Mouse (Mus musculus) spleen, embryonic (tissue): Measurements from ENCODE around the gene Actr5.

Experiments
- CTCF ChIA-PET: fragments of 350-600 bp; sonication (Branson Sonifier 250); formaldehyde crosslinking; loops from one replicate; lab custom pipeline; 2022; lab: Charles Lee

Gene Actr5

DNA sequence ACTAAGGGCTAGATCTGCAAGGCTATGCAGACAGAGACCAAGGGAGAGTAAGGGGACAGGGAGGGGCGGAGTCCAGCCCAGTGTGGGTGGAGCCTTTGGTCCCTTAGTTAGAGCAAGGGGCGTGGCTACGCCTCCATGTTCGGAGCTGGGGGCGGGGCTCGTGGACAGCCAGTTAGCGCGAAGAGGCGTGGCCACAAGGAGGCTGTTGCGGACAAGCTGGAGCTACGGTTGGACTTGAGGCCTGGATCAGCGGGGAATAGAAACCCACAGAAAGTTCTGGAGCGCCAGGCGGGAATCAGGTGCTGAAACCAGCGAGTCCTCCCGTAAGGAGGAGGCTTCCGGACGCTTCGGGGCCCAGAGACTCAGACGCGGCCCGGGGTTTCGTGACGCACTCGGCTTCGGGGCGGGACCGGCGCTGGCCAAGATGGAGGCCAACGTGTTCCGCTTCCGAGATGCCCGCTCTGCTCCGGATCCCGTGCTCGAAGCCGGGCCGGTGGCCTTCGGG lies at the start of gene Actr5:
Actr5 (plus strand) TSS at position 171 of the 505 bp plus-strand sequence.
- CTCF ChIA-PET: no interaction called here

DNA sequence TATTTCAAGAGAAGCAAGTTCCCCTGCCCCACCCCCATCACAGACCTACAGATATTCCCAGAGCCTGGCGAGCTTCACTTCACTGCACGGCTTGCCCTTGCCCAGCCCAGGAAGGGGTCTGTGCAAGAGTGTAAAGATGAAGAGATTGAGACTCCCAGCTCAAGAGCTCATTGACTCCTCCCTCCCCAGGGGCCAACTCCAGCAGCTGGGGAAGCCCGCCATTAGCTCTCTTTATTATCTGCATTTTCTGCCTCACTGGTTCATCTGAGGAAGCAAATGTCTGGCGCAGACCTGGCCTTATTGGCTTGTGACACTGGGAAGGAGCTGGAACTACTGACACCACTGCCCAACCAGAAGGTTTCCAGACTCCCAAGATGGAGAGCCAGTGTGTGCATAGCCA lies 44.7 kb upstream of the Actr5 start:
- CTCF ChIA-PET: no interaction called here

DNA sequence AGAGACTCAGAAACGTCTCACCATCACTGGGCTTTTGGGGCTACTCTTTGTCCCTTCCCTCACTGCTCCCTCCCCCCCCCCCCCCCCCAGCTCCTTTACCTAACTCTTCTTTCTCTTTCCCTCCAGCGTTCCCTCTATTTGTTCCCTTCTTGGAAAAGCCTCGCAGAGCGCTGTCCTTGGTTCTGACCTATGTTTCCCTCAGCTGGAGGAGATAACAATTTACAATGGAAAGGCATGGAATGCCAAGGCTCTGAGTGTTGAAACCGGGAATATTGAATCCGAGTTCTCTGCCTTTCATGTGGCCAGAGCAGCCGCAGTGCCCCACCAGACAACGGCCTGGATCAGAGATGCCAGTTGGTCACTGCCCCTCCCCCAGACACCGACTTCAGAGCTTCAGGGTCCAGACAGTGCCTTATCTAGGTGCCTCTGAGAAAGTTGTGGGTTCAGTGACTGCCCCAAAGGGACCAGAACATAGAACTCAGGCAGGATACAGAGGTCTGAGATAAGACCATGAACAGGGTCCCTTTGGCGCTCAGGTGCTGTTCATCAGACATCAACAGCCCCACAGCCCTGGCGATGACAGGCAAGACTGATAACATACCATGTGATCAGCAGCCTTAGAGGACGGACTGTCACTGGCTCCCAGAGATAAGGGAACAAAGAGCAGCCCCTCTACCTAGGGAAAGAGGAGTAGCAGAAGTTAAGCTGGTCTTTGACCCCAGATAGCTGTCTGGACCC lies 39.9 kb upstream of the Actr5 start:
- CTCF ChIA-PET: no interaction called here

DNA sequence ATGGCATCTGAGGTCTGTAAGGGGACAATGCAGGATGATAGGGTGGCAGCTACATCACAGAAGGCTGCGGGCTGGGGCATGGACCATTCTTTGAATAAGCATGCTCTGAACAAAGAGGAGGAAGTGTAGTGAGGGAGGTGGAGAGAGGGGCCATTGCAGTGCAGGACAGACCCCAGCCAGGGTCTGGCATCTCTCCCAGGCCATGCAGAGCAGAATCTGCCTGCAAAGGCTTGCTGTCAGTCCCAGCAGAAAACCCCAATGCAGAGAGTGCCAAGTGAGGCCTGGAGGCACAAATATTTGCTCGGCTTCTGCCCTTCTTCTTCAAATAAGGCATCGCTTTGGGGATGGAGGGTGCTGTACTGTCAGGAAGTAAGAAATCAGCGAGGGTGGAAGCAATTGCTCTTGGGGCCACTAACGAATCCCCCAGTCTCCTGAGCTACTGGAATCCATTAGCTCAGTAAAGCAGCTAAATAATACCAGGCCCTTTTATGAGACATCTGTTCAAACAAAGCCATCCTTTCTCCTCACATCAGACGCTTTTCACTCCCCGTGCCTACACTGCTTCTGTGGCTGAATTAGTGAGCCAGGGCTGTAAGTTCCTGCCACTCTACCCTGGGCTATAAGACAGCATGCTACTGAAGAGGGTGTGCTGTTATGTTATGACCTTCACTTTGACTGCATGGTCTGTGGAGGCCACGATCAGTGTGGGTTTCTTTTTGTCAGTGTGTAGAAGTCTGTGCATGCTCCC lies 36.0 kb upstream of the Actr5 start:
- CTCF ChIA-PET: no interaction called here

DNA sequence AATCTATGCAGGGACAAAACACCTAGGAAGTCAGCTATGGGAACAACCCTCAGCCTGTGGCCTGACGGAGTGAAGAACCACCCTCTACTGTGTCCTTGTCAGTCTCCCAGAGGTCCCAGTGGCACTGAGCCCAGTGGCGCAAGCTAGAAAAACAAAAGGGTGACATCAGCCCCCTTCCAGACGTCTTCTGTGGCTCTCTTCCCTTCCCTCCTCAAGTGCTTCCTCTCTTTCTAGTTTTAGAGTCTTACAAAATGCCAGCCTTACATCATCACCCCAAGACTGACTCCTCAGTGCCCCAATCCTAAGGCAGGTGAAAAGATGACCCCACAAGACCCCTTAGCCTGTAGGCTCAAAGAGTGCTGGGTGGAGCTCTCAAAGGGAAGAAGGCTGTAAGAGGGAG lies 34.2 kb upstream of the Actr5 start:
- CTCF ChIA-PET: no interaction called here

DNA sequence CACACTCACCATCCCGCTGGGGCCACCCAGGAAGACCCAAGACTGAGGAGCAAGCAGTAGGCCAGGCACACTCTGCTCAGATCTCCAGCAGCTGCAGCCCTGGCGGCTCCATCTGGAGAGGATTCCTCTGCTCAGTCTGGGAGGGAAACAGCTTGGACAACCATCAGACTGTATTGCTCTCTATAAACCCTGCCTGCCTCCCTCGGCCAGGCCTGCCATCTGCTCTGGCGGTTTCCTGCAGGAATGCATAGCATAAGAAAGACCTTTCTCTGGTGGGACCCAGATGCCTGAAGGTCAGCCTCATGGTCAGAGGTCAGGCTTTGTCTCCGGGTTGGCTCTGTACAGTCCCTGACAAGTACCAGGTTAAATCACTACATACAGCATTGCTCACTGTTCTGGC lies 33.4 kb upstream of the Actr5 start:
- CTCF ChIA-PET: no interaction called here

DNA sequence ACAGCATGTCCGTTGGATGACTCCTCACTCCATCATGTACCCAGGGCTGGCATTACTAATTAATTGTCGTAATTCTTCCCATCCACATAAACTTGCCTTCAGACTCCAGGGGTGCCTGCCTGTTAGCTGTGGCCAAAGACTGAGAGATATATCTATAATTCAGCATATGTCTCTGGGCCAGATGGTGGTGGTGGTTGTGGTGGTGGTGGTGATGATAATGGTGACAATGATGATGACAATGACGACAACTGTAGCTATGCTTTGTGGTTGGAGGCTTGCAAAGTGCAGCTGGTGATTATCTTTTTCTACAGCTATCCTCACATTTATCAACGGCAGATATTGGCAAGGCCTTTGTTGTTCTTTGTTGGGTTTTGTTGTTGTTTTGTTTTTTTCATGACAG lies 31.3 kb upstream of the Actr5 start:
- CTCF ChIA-PET: no interaction called here

DNA sequence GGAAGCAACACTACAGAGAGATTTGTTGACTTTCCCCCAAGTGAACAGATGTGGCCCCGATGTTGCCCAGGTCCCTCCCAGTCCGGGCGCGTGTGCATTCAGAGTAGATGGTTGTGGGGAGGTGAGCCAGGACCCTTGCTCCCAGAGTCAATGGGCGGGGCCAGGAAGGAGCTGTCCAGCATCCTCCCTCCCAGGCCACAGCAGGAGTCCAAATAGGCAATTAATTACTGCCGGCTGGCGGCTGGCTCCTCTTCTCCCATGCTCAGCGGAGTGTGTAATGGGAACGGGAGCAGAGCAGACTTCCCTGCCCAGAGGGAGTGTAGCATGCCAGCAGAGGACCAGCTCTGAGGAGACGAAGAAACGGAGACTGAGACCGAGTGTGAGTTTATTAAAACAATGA lies 29.6 kb upstream of the Actr5 start:
- CTCF ChIA-PET: no interaction called here

DNA sequence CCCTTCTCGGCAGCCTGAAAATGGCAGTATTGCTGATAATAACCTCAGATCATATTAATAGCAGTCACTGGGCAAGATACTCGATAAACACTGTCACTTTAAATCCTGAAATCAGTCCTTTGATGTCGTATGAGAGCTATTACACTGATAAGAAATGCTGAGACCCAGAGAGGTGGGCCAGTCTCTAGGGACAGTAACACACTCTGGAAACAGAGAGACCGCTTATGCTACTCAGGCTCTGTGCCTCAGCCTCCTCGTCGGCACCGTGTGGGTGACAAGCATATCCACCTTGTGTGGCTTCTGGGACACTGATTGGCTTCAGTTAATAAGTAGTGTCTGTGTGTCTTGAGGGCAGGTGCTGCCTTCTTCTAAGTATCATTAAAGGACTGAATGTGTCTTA lies 29.1 kb upstream of the Actr5 start:
- CTCF ChIA-PET: no interaction called here

DNA sequence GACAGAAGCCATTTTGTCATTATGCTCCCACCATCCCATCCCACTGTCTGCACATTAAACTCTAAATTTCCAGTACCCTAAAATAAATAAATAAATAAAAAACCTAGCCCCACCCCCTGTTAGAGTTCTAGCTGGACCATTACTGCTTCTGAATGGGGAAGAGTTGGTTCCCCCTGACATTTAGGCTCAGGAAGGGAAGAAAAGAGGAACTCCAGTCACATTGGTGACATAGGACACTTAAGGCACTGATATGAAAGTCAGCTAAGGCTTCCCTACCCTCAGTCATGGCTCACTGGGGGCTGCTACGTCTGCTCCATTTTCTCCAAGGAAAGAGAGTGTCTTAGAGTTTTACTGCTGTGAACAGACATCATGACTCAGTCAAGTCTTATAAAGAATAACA lies 27.9 kb upstream of the Actr5 start:
- CTCF ChIA-PET: no interaction called here

DNA sequence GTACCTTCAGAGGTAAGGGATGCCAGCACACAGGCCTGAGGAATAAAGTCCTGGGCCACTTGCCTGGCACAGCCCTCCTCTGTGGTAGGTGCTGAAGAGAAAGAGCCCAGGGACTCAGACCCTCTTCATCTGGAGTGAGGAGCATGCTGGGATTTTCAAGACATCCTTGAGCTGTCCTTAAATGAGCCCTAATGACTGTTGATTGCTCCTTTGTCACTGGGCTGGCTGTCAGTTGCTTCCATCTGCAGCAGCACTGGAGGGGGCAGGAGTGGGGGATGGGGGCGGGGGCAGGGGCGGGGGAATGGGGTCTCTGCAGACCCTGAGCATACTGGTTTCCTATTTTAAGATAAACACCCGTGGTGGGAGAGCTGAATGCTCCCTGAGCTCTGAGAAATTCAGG lies 24.2 kb upstream of the Actr5 start:
- CTCF ChIA-PET: no interaction called here

DNA sequence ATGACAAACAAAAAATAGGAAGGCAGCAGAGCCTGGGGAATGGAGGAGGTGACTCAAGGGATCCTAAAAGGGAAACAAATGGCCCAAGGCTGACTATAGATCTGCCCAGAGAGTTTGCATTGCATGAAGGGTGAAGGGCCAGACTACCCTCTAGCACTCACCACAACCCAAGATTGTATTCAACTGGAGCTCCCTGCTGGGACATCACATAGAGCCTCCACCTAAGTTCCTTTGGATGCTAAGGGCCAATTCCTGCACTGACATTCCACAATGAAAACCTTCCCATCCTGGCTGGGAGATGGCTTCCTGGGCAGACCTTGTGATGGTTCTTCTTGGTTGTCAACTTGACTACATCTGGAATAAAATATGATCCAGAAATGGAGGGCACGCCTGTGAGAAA lies 23.4 kb upstream of the Actr5 start:
- CTCF ChIA-PET: no interaction called here

DNA sequence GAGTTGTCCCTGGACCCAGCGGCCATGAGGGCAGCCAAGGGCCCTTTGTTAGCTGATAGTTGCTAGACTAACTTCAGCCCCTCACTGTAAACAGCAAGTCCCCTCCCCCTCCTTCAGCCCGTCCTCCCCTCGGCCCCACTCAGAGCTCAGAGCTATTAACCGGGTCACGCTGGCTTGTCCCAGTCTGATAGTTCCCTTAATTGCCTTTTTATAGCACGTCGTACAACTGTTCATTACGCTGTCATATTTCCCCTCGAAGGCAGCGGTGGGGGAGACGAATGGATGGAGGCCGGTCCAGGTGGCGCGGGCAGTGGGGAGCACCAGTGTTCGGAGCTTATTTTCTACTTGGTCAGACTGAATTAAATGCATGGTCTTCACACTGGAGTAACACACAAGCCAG lies 22.0 kb upstream of the Actr5 start:
- CTCF ChIA-PET: interaction anchor here (0.7 kb wide), 1 partner anchor 143 kb away, joined by 23 read pairs; no protein-coding TSS in a partner anchor

DNA sequence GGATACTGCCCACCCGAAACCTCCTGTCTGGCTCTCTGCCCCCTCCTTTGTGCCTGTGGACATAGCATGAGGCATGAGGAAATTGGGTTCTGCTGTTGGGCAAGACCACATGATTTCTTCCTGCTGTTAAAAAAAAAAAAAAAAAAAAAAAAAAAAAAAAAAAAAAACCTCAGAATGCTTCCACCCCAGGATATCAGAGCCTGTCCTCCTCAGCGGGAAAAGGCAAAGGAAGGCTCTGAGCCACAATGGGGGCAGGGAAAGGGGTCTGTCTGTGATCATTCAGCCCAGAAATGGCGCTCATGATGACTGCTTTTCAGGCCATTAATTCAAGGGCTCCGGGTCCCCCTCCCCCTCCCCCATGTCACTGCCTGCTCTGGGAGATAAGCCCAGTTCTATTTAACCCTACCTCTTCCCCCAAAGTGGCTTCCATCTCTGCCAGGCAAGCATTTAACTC lies 18.1 kb upstream of the Actr5 start:
- CTCF ChIA-PET: no interaction called here

DNA sequence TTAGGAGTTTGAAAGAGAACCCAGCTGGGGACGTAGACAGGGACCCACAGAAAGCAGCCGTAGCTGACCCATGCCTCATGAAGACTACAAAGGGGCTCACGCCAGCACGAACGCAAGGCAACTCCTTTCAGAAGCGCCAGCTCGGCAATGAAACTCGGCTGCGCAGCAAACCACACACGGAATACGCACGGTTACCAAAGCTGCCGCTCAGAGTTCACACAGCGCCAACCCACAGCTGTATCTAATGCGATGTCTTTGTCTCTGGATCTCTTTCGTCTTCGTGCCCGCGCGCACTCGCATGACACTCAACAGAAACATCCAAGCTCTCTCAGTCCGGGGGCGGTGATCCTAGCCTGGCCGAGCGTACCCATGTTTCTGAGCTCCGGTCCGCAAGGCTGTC lies 15.0 kb upstream of the Actr5 start:
- CTCF ChIA-PET: interaction anchor here (0.5 kb wide), 1 partner anchor 134 kb away, joined by 3 read pairs; no protein-coding TSS in a partner anchor

DNA sequence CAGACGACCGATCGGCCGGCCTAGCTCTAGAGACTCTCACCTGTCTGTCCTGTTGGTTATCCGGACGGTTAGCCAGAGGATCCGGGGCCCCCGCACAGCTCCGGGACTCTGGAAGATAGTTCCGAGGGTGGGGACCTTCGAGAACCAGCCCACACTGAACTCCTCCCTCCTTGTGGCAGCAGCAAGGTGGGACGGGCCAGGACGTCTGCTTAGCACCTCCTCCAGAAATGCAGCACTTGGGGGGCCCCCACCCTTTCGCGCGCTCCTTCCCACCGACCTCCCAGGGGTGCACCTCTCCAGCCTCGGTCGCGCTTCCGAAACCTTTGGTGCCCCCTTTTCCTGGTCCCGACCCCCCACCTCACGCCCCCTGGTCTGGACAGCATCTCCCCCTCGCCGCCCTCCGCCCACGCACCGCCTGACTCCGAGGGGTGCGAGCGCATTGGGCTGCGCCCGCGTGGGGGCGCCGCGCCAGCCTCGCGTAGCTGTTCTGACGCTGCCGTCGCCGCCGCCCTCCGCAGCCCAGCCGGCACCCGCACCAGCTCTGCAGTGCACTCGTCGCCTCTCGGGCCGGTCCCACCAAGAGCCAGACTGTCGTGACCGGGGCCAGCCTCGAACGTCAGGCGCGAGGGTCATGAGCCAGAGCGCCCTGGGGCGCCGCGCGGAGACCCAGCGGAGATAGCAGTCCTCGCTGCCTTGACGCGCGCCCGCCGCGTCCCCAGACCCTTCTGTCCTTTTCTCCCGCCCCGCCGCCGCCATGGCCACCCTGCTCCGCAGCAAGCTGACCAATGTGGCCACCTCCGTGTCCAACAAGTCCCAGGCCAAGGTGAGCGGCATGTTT lies 14.0 kb upstream of the Actr5 start, which contains the start of gene Slc32a1:
Slc32a1 (plus strand) TSS at position 280 of the 838 bp plus-strand sequence.
- CTCF ChIA-PET: no interaction called here

DNA sequence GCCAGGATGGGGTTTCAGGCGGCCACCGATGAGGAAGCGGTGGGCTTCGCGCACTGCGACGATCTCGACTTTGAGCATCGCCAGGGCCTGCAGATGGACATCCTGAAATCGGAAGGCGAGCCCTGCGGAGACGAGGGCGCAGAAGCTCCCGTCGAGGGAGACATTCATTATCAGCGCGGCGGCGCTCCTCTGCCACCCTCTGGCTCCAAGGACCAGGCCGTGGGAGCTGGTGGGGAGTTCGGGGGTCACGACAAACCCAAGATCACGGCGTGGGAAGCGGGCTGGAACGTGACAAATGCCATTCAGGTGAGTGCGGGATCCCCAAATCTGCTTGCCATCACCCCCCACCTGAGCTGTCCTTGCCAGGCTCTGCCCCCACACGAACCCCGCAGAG lies 13.4 kb upstream of the Actr5 start:
- CTCF ChIA-PET: no interaction called here

DNA sequence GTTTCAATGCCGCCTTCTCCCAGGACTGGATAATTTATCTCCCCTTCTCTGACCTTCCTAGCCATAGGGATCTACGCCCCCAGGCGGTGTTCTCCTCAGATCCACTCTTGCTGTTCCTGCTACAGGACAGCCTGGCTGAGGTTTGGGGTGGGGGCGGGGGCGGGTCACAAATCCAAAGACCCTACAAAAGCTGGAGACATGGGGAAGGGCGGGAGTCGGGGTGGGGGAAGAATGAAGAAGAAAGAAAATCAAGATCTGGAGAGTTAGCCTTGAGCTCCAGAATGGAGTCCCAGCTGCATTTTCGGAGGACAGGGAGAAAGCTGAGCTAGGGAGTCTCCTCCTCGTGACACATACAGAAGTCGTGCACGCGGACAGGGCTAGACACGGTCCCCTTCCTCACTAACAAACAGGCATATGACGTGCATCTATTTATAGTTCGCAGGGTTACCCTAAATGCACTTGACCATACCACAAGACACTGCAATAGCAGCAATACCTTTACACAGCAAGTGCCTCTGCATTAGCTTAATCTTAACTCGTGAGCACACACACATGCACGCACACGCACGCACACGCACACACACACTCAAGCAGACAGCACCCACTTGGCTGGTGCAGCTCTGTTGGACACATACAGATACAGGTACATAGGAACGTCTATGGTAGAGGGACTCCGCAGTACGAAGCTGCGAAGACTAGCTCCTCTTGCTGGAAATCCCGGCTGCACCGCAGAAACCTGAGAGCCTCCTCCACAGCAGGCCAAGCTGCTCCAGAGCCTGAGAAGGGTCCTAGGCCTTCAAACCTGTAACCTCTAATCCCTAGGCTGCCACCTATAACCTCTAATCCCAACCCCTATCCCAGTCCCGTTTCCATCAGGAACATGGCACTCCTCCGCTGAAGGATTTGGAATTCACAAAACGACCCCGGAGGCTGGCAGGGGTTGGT lies 12.7 kb upstream of the Actr5 start:
- CTCF ChIA-PET: interaction anchor here (0.6 to 0.7 kb wide), 2 partner anchors 147 to 1620 kb away, joined by 3 to 5 read pairs; partner anchors contain the start of gene Ndrg3

DNA sequence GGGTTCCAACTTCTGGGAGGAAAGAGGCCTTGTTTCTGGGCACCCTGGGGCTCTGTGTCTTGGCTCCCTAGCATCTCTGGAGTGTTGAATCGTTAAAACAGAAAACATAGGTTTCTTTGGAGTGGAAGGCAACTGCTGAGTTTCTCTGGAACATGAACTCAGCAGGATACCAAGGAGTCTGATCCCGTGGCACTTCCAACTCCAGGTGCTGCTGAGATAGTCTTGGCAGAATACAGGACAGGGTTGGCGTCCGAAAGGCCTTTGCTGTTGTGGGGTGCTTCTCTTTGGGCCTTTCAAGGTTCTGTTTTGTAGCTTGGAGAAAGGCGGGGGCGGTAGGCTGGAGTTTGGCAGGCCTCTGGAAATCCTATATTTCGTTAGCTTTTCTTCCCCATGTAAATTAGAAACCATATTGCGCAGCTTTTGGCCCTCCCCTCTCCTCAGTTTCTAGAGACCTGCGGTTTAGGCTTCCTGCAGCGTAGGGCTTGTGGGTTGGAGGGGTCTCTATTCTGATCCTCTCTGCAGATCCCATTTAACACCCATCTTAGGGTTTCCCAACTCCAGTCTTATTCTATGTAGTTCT lies 11.9 kb upstream of the Actr5 start:
- CTCF ChIA-PET: interaction anchor here (0.6 kb wide), 1 partner anchor 146 kb away, joined by 5 read pairs; no protein-coding TSS in a partner anchor
